Mouse (Mus musculus) skeletal muscle tissue, adult 2 months (tissue): ENCODE data around the gene Olfr1415.
"Not testable (repeated sequence)": the region's sequence is repeated elsewhere in the genome, so short reads cannot be mapped to it uniquely, and the experiment has no call there.

Source experiments
- DNase-seq: peaks from one replicate; pipeline ENCODE4 v3.0.0-alpha.2; 2012; ENCODE audit warnings: low read depth, low spot score

Gene Olfr1415

DNA sequence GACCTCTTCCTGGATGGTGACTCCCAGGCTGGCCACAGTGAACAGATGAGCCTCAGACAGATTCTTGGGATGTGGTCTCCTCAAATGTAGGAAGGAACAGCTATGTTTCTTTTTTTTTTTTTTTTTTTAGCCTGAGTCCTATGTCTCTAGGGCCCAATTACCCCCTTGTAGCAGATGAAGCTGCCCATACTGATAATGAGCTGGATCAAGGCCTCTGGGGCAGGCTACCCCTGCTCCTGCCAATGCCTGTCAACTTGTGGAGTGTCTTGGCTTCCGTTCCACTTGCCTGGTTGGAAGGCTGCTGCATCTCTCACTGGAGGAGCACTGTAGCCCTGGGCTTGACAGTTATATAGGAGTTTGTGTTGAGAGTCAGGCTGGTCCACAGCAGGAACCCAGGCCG lies at the start of gene Olfr1415:
TSS of gene Olfr1415 (minus strand) at position 101 of the 400 bp plus-strand sequence.
- DNase-seq = no peak

- DNase-seq = no peak
Observed at GRCm38 (mm10) chr1:92539071-92539470, 43.2 kb upstream of the Olfr1415 start.

DNA sequence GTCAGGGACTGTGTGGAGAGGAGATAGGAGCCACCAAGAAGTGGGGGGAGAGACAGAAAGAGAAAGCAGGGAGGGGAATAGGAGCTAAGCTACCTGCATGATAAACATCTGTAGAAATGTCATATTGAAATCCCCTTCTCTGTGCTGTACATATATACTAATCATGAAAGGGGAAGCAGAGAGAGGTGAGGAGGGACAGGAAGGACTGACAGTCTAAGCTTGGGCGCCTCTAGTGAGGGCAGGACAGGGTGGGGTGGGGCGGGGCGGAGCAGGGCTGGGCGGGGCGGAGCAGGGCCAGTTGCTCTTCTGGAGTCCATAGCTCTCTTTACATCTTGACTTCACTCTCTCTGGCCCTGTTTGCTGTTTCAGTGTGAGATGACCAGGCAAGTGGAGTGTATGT lies 41.1 kb upstream of the Olfr1415 start:
- DNase-seq = no peak

DNA sequence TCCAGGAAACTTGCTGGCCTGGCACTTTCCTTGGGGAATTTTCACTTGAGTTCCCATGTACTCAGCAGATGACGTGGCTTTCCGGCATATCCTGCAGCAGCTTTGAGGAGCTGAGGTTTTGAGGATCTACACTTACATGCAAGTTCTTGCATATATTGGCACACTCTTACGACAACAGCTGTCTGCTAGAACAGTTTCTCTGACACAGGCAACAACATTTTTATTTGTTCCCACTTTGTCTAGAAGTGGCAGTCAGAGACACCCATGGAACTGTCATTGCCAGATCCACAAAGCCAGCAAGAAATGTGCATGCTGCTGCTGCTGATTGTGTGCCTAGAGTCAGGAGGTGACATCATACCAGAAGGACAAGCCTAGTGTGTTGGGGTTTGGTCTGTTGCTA lies 27.9 kb upstream of the Olfr1415 start:
- DNase-seq = no peak

DNA sequence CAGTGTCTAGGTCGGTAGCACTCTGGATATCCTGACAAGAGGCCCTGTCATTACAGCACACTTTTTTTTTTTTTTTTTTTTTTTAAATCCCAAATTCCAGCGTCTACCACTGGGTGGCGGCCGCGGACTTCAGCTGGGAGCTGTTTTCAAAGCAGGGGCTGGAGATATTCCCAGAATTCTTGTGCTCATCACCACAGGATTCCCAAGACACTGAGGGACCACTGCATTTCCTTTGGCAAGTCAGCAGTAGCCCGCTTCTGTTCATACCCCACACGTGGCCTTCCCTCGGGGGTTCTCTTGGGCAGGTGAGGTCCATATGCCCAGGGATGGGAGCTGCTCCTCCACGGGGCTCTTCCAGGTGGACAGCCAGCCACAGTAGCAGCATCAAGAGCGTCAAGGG lies 25.5 kb upstream of the Olfr1415 start:
- DNase-seq = peak; percentile 21

- no peak for DNase-seq
Observed at GRCm38 (mm10) chr1:92519046-92519445, 23.1 kb upstream of the Olfr1415 start.

DNA sequence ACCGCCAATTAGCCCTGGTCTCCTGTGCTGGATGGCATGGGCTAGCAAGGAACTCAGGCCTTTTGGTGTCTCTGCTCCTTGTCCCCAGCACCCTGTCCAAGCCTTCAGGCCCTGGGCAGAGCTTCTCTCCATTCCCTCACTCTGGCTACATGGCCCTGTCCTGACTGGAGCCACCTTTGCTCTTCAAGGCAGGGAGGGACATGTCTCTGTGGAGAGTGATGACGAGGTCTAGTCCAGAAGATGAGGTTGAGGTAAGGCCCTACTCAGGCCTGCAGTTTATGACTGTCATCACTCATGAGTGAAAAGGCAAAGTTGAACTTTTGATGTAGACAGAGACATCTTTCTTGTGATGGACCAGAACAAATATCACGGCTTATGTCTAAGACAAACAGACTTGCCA lies 22.7 kb upstream of the Olfr1415 start, which contains the start of gene Olfr1414:
TSS of gene Olfr1414 (minus strand) at position 101 of the 400 bp plus-strand sequence.
- DNase-seq = no peak

DNA sequence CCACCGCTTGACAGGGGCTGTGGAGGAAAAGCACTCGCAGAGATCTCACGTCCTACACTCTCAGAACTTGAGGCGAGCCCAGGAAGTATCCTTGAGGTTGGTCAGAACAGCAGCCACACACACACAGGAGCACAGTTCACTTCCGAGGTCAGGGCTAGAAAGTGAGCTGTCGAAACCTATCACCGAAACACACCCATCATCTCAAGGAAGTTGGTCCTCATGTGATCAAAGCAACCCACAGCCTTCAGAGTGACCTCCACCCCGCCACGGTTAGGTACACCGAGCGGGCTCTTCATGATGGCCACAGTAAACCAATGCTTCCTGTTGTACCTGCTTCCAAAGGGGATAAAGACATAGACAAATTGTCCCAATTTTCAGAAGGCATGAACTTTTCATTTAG lies 19.5 kb upstream of the Olfr1415 start:
- no peak for DNase-seq

- DNase-seq = not testable (repeated sequence)
Observed at GRCm38 (mm10) chr1:92511646-92512045, 15.7 kb upstream of the Olfr1415 start.

DNA sequence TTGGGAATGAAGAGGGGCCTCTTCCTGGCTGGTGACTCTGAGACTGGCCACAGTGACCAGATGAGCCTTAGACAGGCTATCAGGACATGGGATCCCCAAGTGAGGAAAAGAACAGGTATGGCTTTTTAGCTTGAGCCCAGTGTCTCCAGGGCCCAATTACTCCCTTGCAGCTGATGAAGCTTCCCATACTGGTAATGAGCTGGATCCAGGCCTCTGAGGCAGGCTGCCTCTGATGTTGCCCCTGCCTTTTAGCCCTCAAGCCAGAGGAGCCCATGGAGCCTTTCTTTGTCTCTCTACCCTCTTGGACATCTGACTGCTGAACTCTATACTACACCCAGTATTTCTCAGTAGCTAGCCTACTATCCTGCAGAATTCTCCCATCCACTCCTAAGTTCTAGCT lies 10.9 kb downstream of the Olfr1415 start, which contains the start of gene Olfr1416:
TSS of gene Olfr1416 (minus strand) at position 101 of the 400 bp plus-strand sequence.
- no peak for DNase-seq

DNA sequence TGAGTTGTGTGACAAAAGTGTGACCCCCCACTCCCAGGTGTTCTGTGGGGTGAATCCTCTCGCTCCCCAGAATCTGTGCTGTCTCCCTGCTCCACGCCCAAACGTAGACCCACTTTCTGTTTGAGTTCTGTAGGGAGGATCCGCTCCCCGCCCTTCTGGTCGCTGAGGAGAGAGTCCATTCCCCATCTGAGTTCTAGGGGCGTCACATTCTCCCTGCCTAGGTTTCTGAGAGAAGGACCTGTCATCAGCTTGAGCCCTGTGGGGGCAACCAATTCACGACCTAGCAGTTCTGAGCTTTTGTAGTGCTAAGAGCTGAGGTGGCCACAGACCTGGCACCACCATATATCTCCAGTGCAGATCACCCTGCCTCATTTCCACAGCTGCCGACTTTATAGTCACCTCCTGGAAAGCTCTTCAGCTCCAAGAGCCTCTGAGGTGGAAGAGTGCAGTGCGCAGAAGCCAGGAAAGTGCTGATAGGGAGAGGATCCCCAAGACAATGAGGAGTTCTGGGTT lies 21.8 kb downstream of the Olfr1415 start:
- no peak for DNase-seq

DNA sequence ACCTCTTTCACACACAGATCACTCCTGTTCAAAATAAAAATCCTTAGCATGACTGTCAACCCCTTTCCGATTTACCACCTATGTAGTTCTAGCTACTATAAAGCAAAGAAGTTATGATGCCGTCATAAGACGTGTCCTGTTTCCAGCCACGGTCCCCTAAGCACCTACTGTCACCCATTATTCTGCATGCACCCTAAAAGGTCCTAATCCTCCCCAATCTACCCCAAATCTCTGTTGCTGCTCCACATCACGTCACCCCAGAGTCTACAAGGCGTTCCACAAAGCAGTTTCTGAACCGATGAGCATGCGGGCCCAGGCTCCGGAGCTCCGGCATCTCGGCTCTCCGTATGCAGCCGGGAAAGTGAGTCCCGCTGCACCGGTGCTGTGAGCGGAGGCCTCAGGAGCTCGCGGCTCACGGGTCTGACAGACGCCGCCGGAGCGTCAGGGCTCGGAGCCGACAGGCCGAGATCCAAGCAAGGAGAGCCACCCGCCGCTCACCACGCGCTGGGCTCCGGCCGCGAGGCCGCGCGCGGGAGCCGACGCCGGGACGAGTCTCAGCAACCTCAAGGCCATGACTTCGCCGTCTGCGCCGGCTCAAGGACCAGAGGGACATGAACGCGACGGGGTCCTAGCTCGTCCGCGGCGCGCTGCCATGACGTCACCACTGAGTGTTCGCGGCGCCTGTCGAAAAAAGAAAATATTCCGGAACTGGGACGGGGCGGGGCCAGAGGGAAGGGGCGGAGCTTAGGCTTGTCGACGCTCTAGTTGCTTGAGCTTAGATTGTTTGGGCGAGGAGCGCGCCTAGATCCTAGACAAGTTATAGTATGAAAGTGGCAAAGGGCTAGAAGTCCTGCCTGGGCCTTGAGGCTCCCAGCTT lies 22.5 kb downstream of the Olfr1415 start, which contains the start of gene Ndufa10:
TSS of gene Ndufa10 (minus strand) at position 696 of the 877 bp plus-strand sequence.
- peak; percentile 95 for DNase-seq

DNA sequence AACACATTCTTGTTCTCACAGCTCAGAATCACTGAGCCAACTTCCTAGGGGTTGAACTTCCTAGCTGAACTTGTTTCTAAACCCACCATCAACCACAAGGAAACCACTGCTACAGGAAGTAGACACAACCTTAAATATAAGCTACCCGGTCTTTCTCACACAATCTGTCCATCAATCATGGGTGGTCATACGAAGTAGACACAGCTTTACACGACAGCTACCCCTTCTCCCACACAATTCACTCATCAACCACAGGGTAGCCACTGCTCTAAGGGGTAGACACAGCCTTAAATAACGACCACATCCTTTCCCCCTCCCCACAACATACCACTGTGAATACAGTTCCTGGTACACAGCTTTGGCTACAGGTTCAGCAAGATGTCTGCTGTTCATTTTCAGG lies 27.0 kb downstream of the Olfr1415 start:
- no peak for DNase-seq

DNA sequence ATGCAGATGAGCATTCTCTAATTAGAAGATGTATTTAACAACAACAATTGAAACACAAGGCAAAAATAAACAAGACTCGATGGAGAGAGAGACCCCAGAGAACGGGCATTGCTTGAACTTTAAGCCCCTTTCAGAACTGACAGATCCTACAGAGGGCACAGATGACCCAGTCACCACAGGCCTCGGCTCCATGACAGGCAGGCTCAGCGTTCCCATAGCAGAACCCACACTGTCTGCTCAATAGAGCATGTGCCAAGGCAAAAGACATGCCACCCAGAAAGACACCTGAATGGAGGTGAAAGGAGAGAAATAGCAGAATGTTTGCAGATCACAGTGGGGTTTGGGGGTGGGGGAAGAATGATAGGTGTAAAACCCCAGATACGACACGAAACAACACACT lies 37.5 kb downstream of the Olfr1415 start:
- no peak for DNase-seq

- no peak for DNase-seq
Observed at GRCm38 (mm10) chr1:92457758-92458157, 38.1 kb downstream of the Olfr1415 start.

DNA sequence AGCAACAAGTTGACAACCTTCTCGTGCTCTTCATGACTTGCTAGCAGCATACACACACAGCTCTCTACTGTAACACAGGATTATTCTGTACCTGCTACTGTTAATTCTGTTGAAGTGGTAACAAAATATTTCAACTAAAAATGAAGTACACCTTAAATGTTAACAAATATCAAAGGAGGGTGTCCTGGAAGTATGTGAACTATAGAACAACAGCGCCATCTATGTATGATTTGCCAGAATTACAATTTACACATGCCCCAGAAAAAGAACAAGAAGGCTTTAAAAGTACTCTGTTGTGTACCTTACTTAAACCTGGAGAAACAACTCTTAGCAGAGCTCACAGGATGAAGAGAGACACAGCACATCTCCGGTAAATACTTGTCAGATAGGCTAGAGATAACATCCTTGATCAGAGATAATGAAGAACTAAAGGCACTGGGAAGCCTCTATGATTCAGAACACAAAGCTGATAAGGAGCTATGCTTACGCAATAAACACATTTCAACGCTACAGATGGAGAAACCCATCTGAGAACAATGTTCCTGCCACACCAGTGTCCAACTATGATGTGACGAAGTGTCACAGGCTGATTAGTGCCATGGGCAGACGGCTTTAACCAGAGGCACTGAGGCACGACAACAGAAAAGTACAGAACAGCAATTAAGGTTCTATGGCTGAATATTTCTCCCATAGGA lies 42.0 kb downstream of the Olfr1415 start:
- DNase-seq = no peak

- no peak for DNase-seq
Observed at GRCm38 (mm10) chr1:92448293-92448692, 47.6 kb downstream of the Olfr1415 start.

DNA sequence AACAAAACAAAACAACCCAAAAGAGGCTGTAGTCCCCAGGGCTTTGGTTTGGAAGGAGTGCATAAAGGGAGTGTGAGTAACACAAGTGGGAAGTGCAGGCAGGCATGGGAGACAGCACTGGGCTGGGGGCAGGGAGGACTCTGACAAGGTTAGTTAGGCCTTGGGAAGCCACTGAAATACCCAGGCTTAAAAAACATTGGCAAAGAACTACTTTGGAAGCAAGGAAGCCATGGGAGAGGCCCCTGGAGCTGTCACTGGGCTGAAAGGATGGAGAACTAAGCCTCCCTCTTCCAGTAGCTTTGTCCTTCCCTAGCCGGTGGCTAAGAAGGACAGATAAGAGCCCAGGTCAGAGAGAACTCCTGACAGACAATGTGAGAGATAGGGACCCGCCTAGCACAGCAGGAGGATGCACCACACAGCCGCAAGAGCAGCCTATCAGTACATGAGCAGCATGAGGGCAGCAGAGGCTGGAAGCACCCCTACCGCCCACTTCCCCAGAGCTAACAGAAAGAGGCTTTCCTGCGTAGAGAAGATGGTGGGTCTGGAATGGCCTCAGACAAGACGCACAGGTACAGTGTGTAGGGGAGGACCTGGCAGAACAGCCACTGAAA lies 54.3 kb downstream of the Olfr1415 start:
- DNase-seq = no peak

GRCm38 (mm10) chr1:92440066-92440750 lies 55.7 kb downstream of the Olfr1415 start:
- no peak for DNase-seq
